In the genomic region with DNA sequence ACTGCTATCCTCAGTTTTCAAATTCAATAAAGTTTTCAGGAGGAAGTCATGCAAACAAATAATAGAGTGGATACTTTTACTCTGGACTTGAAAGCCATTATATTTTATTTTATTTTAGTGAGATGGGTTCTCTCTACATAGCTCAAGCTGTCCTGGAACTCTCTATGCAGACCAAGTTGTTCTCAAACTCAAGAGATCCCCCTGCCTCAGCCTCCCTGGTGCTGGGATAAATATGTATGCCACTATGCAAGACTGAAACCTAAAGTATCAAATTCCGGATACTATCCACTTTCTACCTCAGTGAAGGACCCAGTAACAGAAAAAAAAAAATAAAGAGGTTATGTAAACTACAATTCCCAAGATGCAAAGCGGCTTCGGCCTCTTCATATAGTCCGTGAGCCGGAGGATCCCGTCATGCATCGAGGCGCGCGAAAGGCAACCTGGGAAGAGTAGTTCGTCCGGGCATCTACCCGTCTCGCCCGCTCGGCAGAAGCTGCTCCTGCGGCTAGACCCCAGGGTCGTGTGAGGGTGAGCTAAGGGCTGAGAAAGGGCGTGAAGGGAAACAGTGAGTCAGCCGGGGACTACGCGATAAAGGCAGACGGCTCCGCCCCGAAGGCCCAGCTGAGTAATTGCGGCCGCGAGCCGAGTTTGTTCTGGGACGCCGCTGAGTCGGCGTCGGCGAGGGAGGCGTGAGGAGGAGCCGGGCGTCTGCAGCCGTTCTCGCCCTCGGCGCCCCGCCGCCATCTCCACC, we compare ENCODE assay signal across 7 mouse cellular contexts. TPM values are rescaled to one million over a fixed set of nuclear protein-coding genes. Genes with fewer than 3 reads are reported as not detected.
DNase-seq lines count a peak whose midpoint lies in the region; ATAC-seq lines count a peak whose summit lies in the region.

A gene (plus strand): TSS at position 533 of the 751 bp plus-strand sequence.

- intact Hi-C loops in left cerebral cortex, postnatal 14 days (cut with DNase I): no loop called here

- DNase-seq in adrenal gland, adult 18-20 months (ENCODE audit: low spot score in 2 of 2): peak; percentile 84 to 89
- DNase-seq in embryo, embryonic 11 days: peak; percentile 98
- peak; percentile 93 for DNase-seq in gastrocnemius, postnatal 25 days
- DNase-seq in intestine, embryonic 14.5 days (ENCODE audit: low spot score): peak; percentile 94
- DNase-seq in left cerebral cortex, postnatal 14 days (ENCODE audit: low spot score in 2 of 2): peak; percentile 95
- peak; percentile 93 for DNase-seq in midbrain, embryonic 10.5 days (ENCODE audit: low spot score)
- DNase-seq in right cerebral cortex, postnatal 4 days: peak; percentile 86

- H3K4me3 ChIP-seq in intestine, embryonic 14.5 days (ENCODE audit: low read depth, low read length): peak within 1 kb of the TSS; percentile 39
- peak within 1 kb of the TSS; percentile 59 for H3K4me3 ChIP-seq in midbrain, embryonic 10.5 days

- peak within 1 kb of the TSS; percentile 83 for H3K27ac ChIP-seq in intestine, embryonic 14.5 days (ENCODE audit: low read depth)
- H3K27ac ChIP-seq in midbrain, embryonic 10.5 days (replicated peaks): peak within 1 kb of the TSS; percentile 86

- H3K27me3 ChIP-seq in intestine, embryonic 14.5 days (replicated peaks; ENCODE audit: control insufficient read depth, insufficient read depth, low read length): no peaks in the 10 kb centered on the region
- H3K27me3 ChIP-seq in midbrain, embryonic 10.5 days (ENCODE audit: low read depth, poor library complexity, severe bottlenecking): no peaks in the 10 kb centered on the region

- WGBS in intestine, embryonic 14.5 days: under 1% methylated on average over 39 of the region's 44 CpGs
- WGBS in midbrain, embryonic 10.5 days: under 1% methylated on average over 44 of the region's 44 CpGs

- peaks cover 7% of the 10 kb centered on the region for H3K36me3 ChIP-seq in intestine, embryonic 14.5 days (ENCODE audit: control insufficient read depth, insufficient read depth, low read length)
- H3K36me3 ChIP-seq in midbrain, embryonic 10.5 days: peaks cover 21% of the 10 kb centered on the region

- H3K4me2 ChIP-seq in intestine, embryonic 14.5 days (ENCODE audit: low read length): peak within 1 kb of the TSS; percentile 44

- H3K9ac ChIP-seq in intestine, embryonic 14.5 days (ENCODE audit: low read length): peak within 1 kb of the TSS; percentile 60

- peak; percentile 98 for ATAC-seq in intestine, embryonic 14.5 days (replicated peaks; ENCODE audit: low FRiP score, low TSS enrichment, low read depth)

- no peaks in the 10 kb centered on the region for H3K4me1 ChIP-seq in intestine, embryonic 14.5 days (replicated peaks; ENCODE audit: control insufficient read depth, insufficient read depth, low read length)
- no peaks in the 10 kb centered on the region for H3K4me1 ChIP-seq in midbrain, embryonic 10.5 days

- H3K9me3 ChIP-seq in intestine, embryonic 14.5 days (ENCODE audit: control insufficient read depth, low read length): peaks cover 13% of the 10 kb centered on the region; the same call in 1 of the 2 replicates
- peaks cover 16% of the 10 kb centered on the region for H3K9me3 ChIP-seq in midbrain, embryonic 10.5 days (replicated peaks)

RNA-seq across cellular contexts. Expression of the gene that starts here (rescaled TPM):
- total RNA-seq in adrenal gland, adult 18-20 months (2021): 1 to 10 TPM; 7.0 to 8.7 TPM
- 1 to 10 TPM; 5.5 to 7.5 TPM for total RNA-seq in gastrocnemius, postnatal 25 days (2021)
- 11.6 and 14.4 TPM in 2 replicates for polyA plus RNA-seq in intestine, embryonic 14.5 days (2014; fragmentation: Nextera tagmentation; extraction: Ambion mirVana)
- 10 to 100 TPM; 38.9 to 40.8 TPM for total RNA-seq in left cerebral cortex, postnatal 14 days (2021)
- 12.8 and 13.5 TPM in 2 replicates for polyA plus RNA-seq in midbrain, embryonic 10.5 days (2016; fragmentation: Nextera tagmentation; extraction: Ambion mirVana)

Comparison
In these comparisons a context has a peak if more than half of its experiments do, and no peak if none do; other contexts are left out.
1. Peak in every context shown above with its lines: DNase-seq, ATAC-seq, H3K4me3 ChIP-seq and H3K27ac ChIP-seq.
2. RNA of the gene that starts here (total RNA-seq): 38.9 to 40.8 TPM in left cerebral cortex, postnatal 14 days; 7.0 to 8.7 TPM in adrenal gland, adult 18-20 months and 5.5 to 7.5 TPM in gastrocnemius, postnatal 25 days; every median in the first group is over 4 times any median in the second.